Mouse (Mus musculus) limb, embryonic 14.5 days (tissue): ENCODE data around the gene Gm20388. TPM values are rescaled to one million over a fixed set of nuclear protein-coding genes. Genes with fewer than 3 reads are reported as not detected.

Experiments
- ATAC-seq: fragments of 200-750 bp; cut with Nextera tagmentation; 2 replicates; pipeline ENCODE4 v1.8.0; 2017; ENCODE audit warnings: low read depth, moderate number of reproducible peaks, moderate TSS enrichment; ENCODE audit not compliant: low FRiP score
- DNase-seq: peaks from one replicate; pipeline ENCODE4 v3.0.0-alpha.2; 2015; ENCODE audit warnings: low spot score
- H3K27ac ChIP-seq: fragments of 300-500 bp; sonication (generic); replicated peaks from 2 replicates; pipeline ENCODE4 v1.5.1; 2014; ENCODE audit warnings: low read depth, mild to moderate bottlenecking, low read length, moderate library complexity, mixed read lengths
- H3K27me3 ChIP-seq: fragments of 300-500 bp; sonication (generic); 2 replicates; pipeline ENCODE4 v1.6.1; 2014; ENCODE audit warnings: low read length, mixed read lengths; ENCODE audit not compliant: control insufficient read depth, insufficient read depth
- H3K36me3 ChIP-seq: fragments of 300-500 bp; sonication (generic); 2 replicates; pipeline ENCODE4 v1.6.1; 2014; ENCODE audit warnings: mild to moderate bottlenecking, low read length, moderate library complexity, mixed read lengths; ENCODE audit not compliant: control insufficient read depth, insufficient read depth
- H3K4me1 ChIP-seq: fragments of 300-500 bp; sonication (generic); 2 replicates; pipeline ENCODE4 v1.6.1; 2014; ENCODE audit warnings: antibody characterized with exemption, low read length, mixed read lengths; ENCODE audit not compliant: control insufficient read depth, insufficient read depth
- H3K4me2 ChIP-seq: fragments of 300-500 bp; sonication (generic); replicated peaks from 2 replicates; pipeline ENCODE4 v1.6.1; 2014; ENCODE audit warnings: low read depth, mild to moderate bottlenecking, low read length, moderate library complexity; ENCODE audit not compliant: severe bottlenecking
- H3K4me3 ChIP-seq: fragments of 300-500 bp; sonication (generic); replicated peaks from 2 replicates; pipeline ENCODE4 v1.5.1; 2014; ENCODE audit warnings: low read length
- H3K9ac ChIP-seq: fragments of 300-500 bp; sonication (generic); 2 replicates; pipeline ENCODE4 v1.6.1; 2014; ENCODE audit warnings: mild to moderate bottlenecking, low read depth, low read length, moderate library complexity; ENCODE audit not compliant: severe bottlenecking
- H3K9me3 ChIP-seq: fragments of 300-500 bp; sonication (generic); 2 replicates; pipeline ENCODE4 v1.6.1; 2016; ENCODE audit warnings: low read length; ENCODE audit not compliant: control insufficient read depth
- POLR2A ChIP-seq: fragments of 200-500 bp; IDR thresholded peaks from 2 replicates; pipeline ENCODE4 v1.8.0; 2012; ENCODE audit warnings: inconsistent platforms, mild to moderate bottlenecking, moderate library complexity, borderline replicate concordance; ENCODE audit not compliant: insufficient read depth, insufficient read length; ENCODE audit errors: extremely low read depth
- WGBS: fragments of 180-500 bp; shearing (Covaris S2); extraction: QIAGEN DNeasy Blood & Tissue Kit; methylation state at CpG from one replicate; pipeline ENCODE4 v1.1.7; 2014; 5-methylcytosine and 5-hydroxymethylcytosine counted together
- polyA plus RNA-seq, 2 experiments: library from polyadenylated mRNA; depleted of rRNA in 1 of 2; stranded (reverse) in 1 of 2; unstranded in 1 of 2; fragments of >200 nt; fragmentation: Nextera tagmentation in 1 of 2; extraction: Ambion mirVana in 1 of 2; gene quantifications; 2 replicates each; pipeline versions ENCODE4 v1.2.1 to v1.2.3; 2012 to 2014

Gene Gm20388
- polyA plus RNA-seq, 2 experiments = 1.9 to 49.9 TPM

- no peak overlapping the region for H3K4me3 ChIP-seq
- no peak for TF ChIP-seq POLR2A
- H3K9ac ChIP-seq = no peak overlapping the region
- H3K27ac ChIP-seq = no peak overlapping the region
- WGBS = 83% methylated on average over 7 of the region's 7 CpGs
- H3K4me1 ChIP-seq = peaks cover 12% of the 10 kb centered on the region
- H3K27me3 ChIP-seq = peaks cover 6% of the 10 kb centered on the region; the same call in 1 of the 2 replicates
- H3K9me3 ChIP-seq = no peaks in the 10 kb centered on the region
- H3K36me3 ChIP-seq = 0 out of 2 replicates have a peak, but pooled peaks cover 5% of the 10 kb centered on the region
- DNase-seq (no peak), ATAC-seq (no peak)
- H3K4me2 ChIP-seq = no peak overlapping the region
These were observed 2359.9 kb downstream of the Gm20388 start for GRCm38 (mm10) chr8:122270555-122270954.

- DNase-seq (peak; percentile 67), ATAC-seq (peak; percentile 70; the same call in 1 of the 2 replicates)
- H3K9me3 ChIP-seq = no peaks in the 10 kb centered on the region
- H3K4me1 ChIP-seq = peaks cover 12% of the 10 kb centered on the region
- H3K9ac ChIP-seq = no peak overlapping the region
- no peaks in the 10 kb centered on the region for H3K36me3 ChIP-seq
- no peak overlapping the region for H3K4me2 ChIP-seq
- H3K27ac ChIP-seq = no peak overlapping the region
- H3K27me3 ChIP-seq = peaks cover 6% of the 10 kb centered on the region; the same call in 1 of the 2 replicates
- no peak overlapping the region for H3K4me3 ChIP-seq
- 4% methylated on average over 5 of the region's 5 CpGs for WGBS
- TF ChIP-seq POLR2A = no peak
These were observed 2362.5 kb downstream of the Gm20388 start for GRCm38 (mm10) chr8:122273152-122273551.

GRCm38 (mm10) chr8:122273826-122274225 lies 2363.2 kb downstream of the Gm20388 start:
- H3K4me2 ChIP-seq = no peak overlapping the region
- no peak for ATAC-seq
- H3K27ac ChIP-seq = no peak overlapping the region
- H3K9ac ChIP-seq = no peak overlapping the region
- H3K36me3 ChIP-seq = no peaks in the 10 kb centered on the region
- no peak overlapping the region for H3K4me3 ChIP-seq
- H3K9me3 ChIP-seq = no peaks in the 10 kb centered on the region
- no peak for DNase-seq
- WGBS = 36% methylated on average over 7 of the region's 7 CpGs
- H3K27me3 ChIP-seq = peaks cover 6% of the 10 kb centered on the region; the same call in 1 of the 2 replicates
- TF ChIP-seq POLR2A = no peak
- peaks cover 10% of the 10 kb centered on the region for H3K4me1 ChIP-seq

GRCm38 (mm10) chr8:122274651-122275391 lies 2364.2 kb downstream of the Gm20388 start:
- peaks cover 6% of the 10 kb centered on the region; the same call in 1 of the 2 replicates for H3K4me1 ChIP-seq
- DNase-seq = no peak
- H3K27me3 ChIP-seq = 0 out of 2 replicates have a peak, but pooled peaks cover 4% of the 10 kb centered on the region
- no peaks in the 10 kb centered on the region for H3K36me3 ChIP-seq
- H3K9me3 ChIP-seq = no peaks in the 10 kb centered on the region
- H3K4me3 ChIP-seq = no peak overlapping the region
- H3K27ac ChIP-seq = no peak overlapping the region
- 83% methylated on average over 11 of the region's 11 CpGs for WGBS
- no peak for ATAC-seq
- H3K4me2 ChIP-seq = no peak overlapping the region
- no peak for TF ChIP-seq POLR2A
- no peak overlapping the region for H3K9ac ChIP-seq

GRCm38 (mm10) chr8:122276308-122276707 lies 2365.7 kb downstream of the Gm20388 start:
- Histone ChIP-seq H3K4me3 (no peak overlapping the region), H3K9ac (no peak overlapping the region), H3K9me3 (no peaks in the 10 kb centered on the region), H3K4me2 (no peak overlapping the region), H3K4me1 (peaks cover 14% of the 10 kb centered on the region), H3K27me3 (no peaks in the 10 kb centered on the region), H3K36me3 (no peaks in the 10 kb centered on the region), H3K27ac (no peak overlapping the region)
- DNase-seq (no peak), ATAC-seq (no peak)
- 93% methylated on average over 5 of the region's 5 CpGs for WGBS
- no peak for TF ChIP-seq POLR2A
